9 mouse cellular contexts compared by ENCODE assay signal in genomic region chr7:112679513-112680245, GRCm38 (mm10). TPM values are rescaled to one million over a fixed set of nuclear protein-coding genes. Genes with fewer than 3 reads are reported as not detected.
DNase-seq lines count a peak whose midpoint lies in the region; ATAC-seq lines count a peak whose summit lies in the region.
"Had no signal": no experiment of that assay in that cellular context is flagged by ENCODE, and none has a peak within 500 bp of the region (broad histone marks: within the 10 kb centered on the region; RNA-seq: fewer than 3 reads in every experiment).

No protein-coding gene starts in this region.

- DNase-seq in ZHBTc4 (ENCODE audit: low read depth, low spot score), result peak; percentile 82
- DNase-seq in cerebellum, adult 18-20 months, result peak; percentile 72 to 77
- peak; percentile 69 for DNase-seq in forelimb bud, embryonic 11.5 days (ENCODE audit: low read depth, low spot score)
- peak; percentile 77 for DNase-seq in heart, postnatal 14 days
- peak; percentile 84 to 91 for DNase-seq in kidney, postnatal 4 days
- DNase-seq in lung, adult 18-20 months, result peak; percentile 77 to 78
- DNase-seq in ovary, postnatal 14 days (ENCODE audit: low spot score), result peak; percentile 55

- ATAC-seq in megakaryocyte-erythroid progenitor cell, adult 5-6 weeks (replicated peaks; ENCODE audit: low FRiP score, low TSS enrichment, poor library complexity, severe bottlenecking), result no peak

- intact Hi-C loops in heart, postnatal 14 days (cut with DNase I), result loop anchor here (1.0 to 5.0 kb wide), 5 partner anchors 17 to 277 kb away; no protein-coding TSS in a partner anchor

RNA-seq across cellular contexts. Expression of gene Tead1, which starts 0.6 kb away (rescaled TPM):
- 100 to 1,000 TPM; 147 to 154 TPM for total RNA-seq in heart, postnatal 14 days (2021)
- total RNA-seq in megakaryocyte-erythroid progenitor cell, adult 5-6 weeks (2014; fragmentation: Nextera tagmentation), result not detected in 2 replicates
- 2.5 TPM in 1 of 2 replicates, not detected in the other for total RNA-seq in megakaryocyte-erythroid progenitor cell, adult 5-6 weeks (2017)
- total RNA-seq: hematopoietic stem cell, adult 5-6 weeks had no signal

Comparison
In these comparisons a context has a peak if more than half of its experiments do, and no peak if none do; other contexts are left out.
1. RNA of gene Tead1, which starts 0.6 kb away (total RNA-seq): 147 to 154 TPM in heart, postnatal 14 days; 2.5 TPM in megakaryocyte-erythroid progenitor cell, adult 5-6 weeks; every median in the first group is over 10 times any median in the second.
2. Peak in every context shown above with its lines, with median percentiles within 50 percentile points of each other: DNase-seq.